Mouse (Mus musculus) lung, postnatal 14 days (tissue): ENCODE results near the gene Lsm7.

Experiments
- DNase-seq: peaks from one replicate; pipeline ENCODE4 v3.0.0; 2021

The Lsm7 gene

GRCm38 (mm10) chr10:80874035-80874434, 19.0 kb upstream of the Lsm7 start:
- no peak for DNase-seq

DNA sequence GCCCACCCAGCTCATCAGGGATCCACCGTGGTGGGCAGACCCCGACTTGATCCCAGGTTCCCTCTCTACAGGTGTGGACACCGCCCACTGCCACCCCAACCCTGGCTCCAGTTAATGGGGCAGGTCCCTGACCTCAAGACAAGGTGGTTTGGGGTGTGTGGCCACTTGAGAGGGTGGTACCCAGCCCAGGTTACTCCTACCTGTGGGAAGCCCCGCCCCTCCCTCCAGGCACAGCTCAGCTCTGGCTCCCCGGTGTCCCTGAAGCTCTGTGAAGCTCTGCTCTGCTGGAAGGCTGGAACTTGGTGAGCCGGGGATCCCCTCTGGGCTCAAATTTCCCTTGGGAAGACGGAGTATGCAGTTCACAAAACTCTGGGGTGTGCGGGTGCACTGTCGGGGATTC, 16.6 kb upstream of the Lsm7 start, which contains the start of gene Tmprss9:
Tmprss9 (plus strand) TSS at position 268 of the 400 bp plus-strand sequence.
- no peak for DNase-seq

DNA sequence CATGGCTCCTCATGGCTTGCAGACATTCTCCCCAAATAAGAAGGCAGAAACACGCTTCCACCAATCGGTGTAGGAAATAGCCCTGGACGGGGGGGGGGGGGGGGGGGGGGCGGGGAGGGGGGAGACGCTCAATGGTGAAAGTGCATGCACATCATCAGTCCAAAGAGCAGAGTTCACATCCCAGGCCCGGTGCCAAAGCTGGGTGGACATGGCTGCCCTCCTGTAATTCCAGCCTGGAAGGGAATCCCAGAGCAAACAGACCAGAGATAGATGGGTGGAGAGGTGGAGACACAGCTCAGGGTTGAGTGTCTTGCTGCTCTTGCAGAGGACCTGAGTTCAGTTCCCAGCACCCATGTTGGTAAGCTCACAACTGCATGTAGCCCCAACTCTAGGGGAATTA, 16.0 kb upstream of the Lsm7 start:
- no peak for DNase-seq

- no peak for DNase-seq
Observed at GRCm38 (mm10) chr10:80864446-80864845, 9.4 kb upstream of the Lsm7 start.

DNA sequence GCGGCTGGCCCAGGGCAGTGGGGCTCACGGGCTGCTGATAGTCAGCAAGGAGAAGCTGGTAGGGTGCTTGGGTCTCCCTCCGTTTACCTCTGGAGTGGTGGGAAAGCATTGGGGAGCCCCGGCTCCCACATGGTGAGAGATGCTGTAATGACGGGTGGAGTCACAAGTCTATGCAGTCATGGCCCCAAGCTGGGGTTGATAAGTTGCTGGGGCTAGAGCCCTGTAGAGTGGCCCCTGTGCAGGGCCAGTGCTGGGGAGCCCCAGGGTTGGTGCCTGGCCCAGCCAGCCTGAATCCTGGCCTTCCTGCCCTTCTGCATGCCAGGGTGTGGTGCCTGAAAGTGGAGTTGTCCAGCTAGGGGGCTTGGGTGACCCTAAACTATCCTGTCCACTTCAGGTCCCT, 7.3 kb upstream of the Lsm7 start:
- no peak for DNase-seq

DNA sequence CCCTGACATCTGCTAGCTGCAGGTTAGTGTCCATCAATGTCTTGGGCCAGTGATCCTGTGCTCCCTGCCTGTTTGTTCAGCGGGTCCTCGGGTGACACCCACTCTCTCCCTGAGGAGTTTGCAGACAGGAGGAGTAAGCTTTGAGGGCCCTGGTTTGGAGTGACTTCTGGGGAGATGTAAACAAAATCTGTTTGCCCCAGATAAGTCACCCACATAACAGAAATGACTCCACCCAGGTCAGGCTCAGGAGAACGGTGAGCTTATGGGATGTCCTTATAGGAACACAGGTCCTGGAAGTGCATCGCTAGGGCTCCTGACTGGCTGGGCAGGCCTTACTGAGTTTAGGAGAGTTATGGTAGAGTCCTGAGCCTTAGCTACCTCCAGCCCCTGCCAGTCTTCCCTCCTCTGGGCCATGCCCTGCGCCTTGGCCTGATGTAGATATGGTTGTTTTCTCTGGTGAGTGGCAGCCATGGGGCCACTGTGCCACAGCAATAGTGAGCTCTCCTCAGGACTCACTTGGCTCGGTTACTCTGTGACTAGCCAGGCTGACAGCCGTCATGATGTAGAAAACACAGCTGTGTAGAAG, 3.4 kb upstream of the Lsm7 start:
- no peak for DNase-seq

- DNase-seq, result no peak
Observed at GRCm38 (mm10) chr10:80857848-80858247, 2.8 kb upstream of the Lsm7 start.

GRCm38 (mm10) chr10:80857386-80857785, 2.4 kb upstream of the Lsm7 start:
- DNase-seq, result no peak

DNA sequence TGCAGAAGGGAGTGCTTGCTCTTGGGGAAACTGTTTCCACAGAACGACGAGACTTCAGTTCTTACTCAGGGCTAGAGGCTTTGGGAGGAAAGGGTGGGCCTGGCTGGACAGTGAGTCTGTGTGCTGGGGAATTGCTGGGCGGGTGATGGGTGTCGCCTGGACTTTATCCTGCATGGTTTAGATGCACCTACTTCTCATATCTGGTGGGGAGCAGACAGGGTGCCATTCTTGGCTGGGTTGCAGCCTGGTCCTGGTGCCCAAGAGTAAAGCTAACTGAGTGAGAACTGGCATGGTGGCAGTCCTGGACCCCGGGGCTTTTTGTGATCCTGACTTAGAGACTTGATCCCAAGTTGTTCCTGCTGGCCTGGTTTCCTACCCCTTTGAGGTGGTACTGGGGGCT, 1.9 kb upstream of the Lsm7 start:
- no peak for DNase-seq

GRCm38 (mm10) chr10:80856267-80856666, 1.3 kb upstream of the Lsm7 start:
- DNase-seq, result no peak

GRCm38 (mm10) chr10:80855749-80856073, 702 bp upstream of the Lsm7 start:
- DNase-seq, result no peak

DNA sequence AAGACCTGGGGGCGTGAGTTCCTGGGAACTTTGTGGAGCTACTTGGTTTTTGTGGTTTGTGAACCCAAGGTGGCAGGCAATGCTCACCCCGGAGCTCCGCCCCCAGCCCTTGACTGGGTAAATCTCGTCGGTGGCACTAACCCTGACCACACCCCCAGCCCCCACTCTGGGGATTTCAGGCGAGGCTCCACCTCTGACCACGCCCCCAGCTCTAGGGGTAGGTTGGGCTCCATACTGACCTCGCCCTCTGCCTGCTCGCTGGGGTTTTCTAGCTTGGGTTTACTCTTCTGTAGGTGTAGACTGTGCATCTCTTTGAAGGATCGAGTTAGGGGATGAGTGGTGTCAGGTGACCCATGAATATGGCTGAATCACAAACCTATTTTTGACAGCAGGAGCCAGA, 6.4 kb downstream of the Lsm7 start:
- DNase-seq, result peak; percentile 55

- no peak for DNase-seq
Observed at GRCm38 (mm10) chr10:80845732-80846131, 9.3 kb downstream of the Lsm7 start.

DNA sequence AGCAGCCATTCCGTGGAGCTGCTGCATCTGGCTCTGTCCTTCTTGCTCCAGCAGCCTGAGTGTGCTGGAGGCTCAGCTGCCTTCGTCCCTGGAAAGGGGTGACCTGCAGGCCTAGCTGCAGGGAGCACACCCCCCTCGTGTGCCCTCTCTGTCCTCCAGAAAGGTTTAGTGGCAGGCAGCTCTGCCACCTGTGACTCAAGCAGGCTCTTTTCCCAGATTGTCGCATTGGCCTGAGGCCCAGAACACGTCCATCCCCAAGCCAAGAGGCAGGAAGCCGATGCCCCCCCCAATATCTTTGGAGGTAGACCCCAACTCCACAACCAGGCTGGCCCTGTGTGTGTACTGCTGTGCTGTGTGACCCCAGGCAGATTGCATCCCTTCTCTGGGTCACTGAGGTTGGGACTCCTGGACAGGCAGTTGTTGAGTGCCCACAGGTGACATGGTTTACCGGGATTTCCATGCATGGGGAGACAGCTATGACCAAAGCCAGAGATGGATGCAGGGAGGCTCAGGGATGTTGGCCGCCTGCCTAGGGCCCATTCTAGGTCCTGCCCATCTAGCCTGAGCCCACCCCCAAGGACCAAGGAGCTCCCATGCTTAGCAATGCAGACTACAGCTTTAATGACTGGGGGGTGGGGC, 9.8 kb downstream of the Lsm7 start:
- no peak for DNase-seq

DNA sequence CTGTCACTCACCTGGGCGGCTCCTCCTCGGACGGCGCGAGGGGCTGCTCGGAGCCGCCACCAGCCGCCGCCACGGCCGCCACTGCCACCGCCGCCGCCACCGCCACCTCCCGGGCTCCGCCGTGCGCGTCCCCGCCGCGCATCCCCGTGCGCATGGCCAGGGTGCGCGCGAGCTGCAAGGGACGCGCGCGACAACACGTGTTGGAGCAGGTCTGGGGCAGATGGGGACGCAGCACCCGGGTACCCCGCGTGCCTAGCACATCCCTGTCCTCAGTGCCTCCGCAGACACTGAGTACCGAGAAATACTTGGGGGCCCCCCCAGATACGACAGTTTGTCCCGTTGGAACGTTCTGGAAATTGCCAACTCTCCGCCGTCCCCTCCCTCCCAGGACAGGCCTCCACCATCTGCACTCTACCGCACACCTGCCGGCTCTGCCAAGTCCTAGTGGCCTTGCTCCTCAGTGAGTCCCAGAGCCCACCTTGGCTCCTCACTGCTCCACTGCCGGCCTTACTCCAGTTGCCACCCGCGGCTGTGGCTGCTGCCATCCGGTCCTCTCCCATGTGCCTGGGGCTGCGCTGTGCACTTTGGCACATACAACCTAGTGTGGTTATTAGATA, 11.0 kb downstream of the Lsm7 start, which contains the start of gene Lingo3:
Lingo3 (minus strand) TSS at position 109 of the 617 bp plus-strand sequence.
- DNase-seq, result no peak

DNA sequence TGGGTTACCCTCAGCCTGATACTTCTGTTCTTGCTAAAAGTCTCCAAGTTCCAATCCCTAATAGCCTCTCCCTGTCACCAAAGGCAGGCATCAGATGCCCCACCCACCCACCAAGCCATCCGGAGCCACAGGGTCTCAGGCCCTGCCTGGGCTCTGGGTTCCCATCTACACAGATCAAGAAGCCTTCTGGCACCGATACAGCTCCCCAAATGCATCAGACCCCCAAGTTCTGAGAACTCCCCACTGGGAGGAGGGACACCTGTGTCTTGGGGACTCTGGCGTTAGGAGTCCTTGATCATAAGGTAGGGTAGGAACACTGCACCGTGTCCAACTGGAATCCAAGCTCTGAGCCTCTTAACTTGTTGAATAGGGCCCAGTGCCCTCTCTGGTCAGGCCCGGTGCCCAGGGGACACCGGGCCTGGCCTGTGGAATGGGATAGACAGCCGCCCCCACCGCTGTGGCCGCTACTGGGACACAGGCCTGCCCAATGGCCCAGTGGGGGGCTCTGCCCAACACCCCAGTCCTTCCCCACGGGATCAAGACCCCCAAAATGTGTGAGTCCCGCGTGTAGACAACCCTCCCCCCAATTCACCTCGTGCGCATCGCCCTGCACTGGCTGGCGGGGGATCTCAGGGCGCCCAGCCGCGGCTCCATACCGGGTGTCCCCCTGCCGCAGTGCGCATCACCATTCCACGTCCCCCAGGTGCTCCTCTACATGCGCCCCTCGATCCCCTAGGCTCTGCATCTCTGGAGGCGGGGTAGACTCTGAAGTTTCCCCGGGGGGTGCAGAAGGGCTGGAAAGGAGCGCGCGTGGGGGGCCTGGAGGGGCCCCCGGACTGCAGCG, 11.7 kb downstream of the Lsm7 start:
- DNase-seq, result no peak

GRCm38 (mm10) chr10:80842334-80842733, 12.7 kb downstream of the Lsm7 start:
- no peak for DNase-seq

DNA sequence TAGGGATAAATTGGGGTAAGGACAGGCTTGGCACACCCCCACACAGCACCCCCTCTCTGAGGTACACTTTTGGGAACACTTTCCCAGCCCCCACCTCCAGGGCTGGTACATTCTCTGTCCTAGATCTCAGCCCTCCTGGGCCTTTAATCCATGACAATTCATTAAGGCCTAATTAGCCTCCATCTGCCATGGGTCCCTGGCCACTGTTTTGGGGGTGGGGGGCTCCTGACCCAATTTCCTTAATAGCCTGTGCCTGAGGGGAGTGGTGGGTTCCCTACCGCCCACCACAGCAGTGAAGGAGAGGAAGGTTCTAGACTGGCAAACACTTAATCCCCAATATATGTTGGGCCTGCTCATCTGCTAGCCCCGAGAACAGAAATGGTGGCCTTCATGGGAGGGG, 13.3 kb downstream of the Lsm7 start:
- no peak for DNase-seq

- no peak for DNase-seq
Observed at GRCm38 (mm10) chr10:80839848-80840247, 15.2 kb downstream of the Lsm7 start.

DNA sequence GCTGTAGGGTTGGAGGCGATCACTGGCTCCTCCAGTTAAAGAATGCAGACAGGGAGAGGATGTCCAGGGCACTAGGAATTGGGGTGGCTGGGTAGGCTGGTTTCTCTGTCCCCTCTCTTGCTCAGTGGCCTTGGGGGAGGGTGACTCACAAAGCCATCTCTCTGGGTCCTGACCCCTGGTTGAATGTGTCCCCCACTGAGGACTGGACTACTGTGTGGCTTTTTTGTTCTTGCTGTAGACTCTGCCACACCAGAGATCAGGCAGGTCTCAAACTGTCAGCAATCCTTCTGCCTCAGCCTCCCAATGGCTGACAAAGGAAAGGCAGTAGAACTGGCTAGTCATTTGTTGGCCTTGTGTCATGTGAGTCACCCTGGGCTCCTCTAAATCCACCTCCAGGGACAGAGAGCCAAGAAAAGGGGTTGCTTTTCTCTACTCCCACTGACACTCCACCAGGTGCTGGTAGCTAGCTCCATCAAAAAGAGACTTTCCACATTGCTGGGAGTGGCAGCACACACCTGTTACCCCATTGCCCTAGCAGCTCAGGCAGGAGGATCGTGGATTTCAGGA, 16.6 kb downstream of the Lsm7 start:
- no peak for DNase-seq

DNA sequence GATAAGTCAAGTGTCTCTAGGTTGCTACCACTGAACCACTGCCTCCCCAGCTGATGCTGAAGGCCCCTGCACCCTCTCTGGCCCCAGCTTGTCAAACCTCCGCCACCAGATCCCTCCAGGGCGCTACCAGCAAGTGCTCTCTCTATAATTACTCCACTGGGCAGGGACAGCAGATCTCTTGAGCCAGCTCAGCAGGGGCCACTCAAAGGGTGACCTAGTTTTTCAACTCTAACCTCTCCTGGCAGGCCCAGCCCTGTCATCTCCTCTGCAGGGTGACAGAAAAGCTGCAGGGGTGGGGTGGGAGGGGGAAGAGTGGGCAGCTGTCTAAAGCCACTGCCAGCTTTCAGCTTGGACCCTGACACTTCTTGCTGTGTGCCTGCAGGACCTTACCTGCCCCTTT, 17.2 kb downstream of the Lsm7 start:
- no peak for DNase-seq

- no peak for DNase-seq
Observed at GRCm38 (mm10) chr10:80836949-80837379, 18.0 kb downstream of the Lsm7 start.

DNA sequence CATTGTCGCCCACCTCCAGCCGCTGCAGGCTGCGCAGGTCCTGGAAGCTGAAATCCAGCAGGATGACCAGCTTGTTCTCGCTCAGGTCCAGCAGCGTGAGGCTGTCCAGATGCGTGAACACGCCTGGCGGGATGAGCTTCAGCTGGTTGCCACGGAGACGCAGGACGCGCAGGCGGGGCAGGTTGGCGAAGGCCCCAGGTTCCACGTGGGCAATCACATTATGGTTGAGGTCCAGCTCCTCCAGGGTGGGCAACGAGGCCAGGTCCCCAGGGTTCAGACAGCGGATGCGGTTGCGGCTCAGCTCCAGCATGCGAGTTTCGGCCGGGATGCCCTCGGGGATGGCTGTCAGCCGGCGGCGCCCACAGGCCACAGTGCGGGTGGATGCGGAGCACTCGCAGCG, 19.4 kb downstream of the Lsm7 start:
- no peak for DNase-seq
